Mouse (Mus musculus) cerebellum, postnatal 10 days (tissue): Measurements from ENCODE around the gene Invs.

Experiments used
- DNase-seq, 2 experiments: peaks; one replicate each; pipeline ENCODE4 v3.0.0; 2021; ENCODE audit warnings: mixed read lengths in 2 of 2

Invs gene

GRCm38 (mm10) chr4:48470977-48471376, 191.4 kb downstream of the Invs start:
- DNase-seq, result no peak

- DNase-seq, result no peak
Measured at GRCm38 (mm10) chr4:48472052-48472791, 192.7 kb downstream of the Invs start.

GRCm38 (mm10) chr4:48472792-48473650, 193.5 kb downstream of the Invs start, which contains the start of gene Tex10:
Gene Tex10, minus strand, starts transcription at chr4:48473459.
- DNase-seq, result peak; percentile 96 to 97

- no peak for DNase-seq
Measured at GRCm38 (mm10) chr4:48473651-48474011, 194.1 kb downstream of the Invs start.

GRCm38 (mm10) chr4:48481287-48481686, 201.7 kb downstream of the Invs start:
- DNase-seq, result peak; percentile 25 to 28
